Comparison of ENCODE assay signal across 18 mouse cellular contexts in genomic region chr6:87037826-87038620, GRCm38 (mm10). TPM values are rescaled to one million over a fixed set of nuclear protein-coding genes. Genes with fewer than 3 reads are reported as not detected.
DNase-seq lines count a peak whose midpoint lies in the region; ATAC-seq and TF ChIP-seq lines count a peak whose summit lies in the region.
"Had no signal": no experiment of that assay in that cellular context is flagged by ENCODE, and none has a peak within 500 bp of the region (broad histone marks: within the 10 kb centered on the region; RNA-seq: fewer than 3 reads in every experiment).

No protein-coding gene starts in this region.

- no peaks in the 10 kb centered on the region for H3K27me3 ChIP-seq in Patski
- H3K27me3 ChIP-seq: CH12.LX; embryonic facial prominence, embryonic 12.5 days; neural tube, embryonic 12.5 days had no signal

- DNase-seq in adrenal gland, adult 8-10 months: peak; percentile 54
- DNase-seq in adrenal gland, postnatal 4 days (ENCODE audit: low spot score in 2 of 2): no peak
- DNase-seq in 3134 (ENCODE audit: extremely low read depth, insufficient read length, low spot score) (peak; percentile 76), Patski (ENCODE audit: low read depth, low spot score) (no peak)
- peak; percentile 15 to 47 for DNase-seq in kidney, postnatal 25 days
- DNase-seq in left cerebral cortex, adult 2 months (ENCODE audit: extremely low spot score in 1 of 2, low spot score in 2 of 2): no peak
- no peak for DNase-seq in thymus, postnatal 10 days (ENCODE audit: low spot score in 2 of 2)
- DNase-seq in embryo, embryonic 10 days (ENCODE audit: low spot score): no peak
- DNase-seq: cerebellum, adult 18-20 months; gastrocnemius, postnatal 14 days; layer of hippocampus, postnatal 36 days; liver; right cerebral cortex, postnatal 14 days had no signal

- TF ChIP-seq CTCF in Patski (IDR thresholded peaks at IDR 0.05): no peak
- TF ChIP-seq CTCF in left cerebral cortex, adult 2 months (IDR thresholded peaks at IDR 0.05): no peak

- no peak overlapping the region for H3K27ac ChIP-seq in left cerebral cortex, adult 2 months
- H3K27ac ChIP-seq: embryonic facial prominence, embryonic 12.5 days; neural tube, embryonic 12.5 days had no signal

- no peak overlapping the region for H3K4me3 ChIP-seq in left cerebral cortex, adult 2 months
- H3K4me3 ChIP-seq: embryonic facial prominence, embryonic 12.5 days; neural tube, embryonic 12.5 days had no signal

- peak; percentile 5 for ATAC-seq in Patski
- ATAC-seq: forebrain, embryonic 16.5 days; intestine, embryonic 16.5 days had no signal

- intact Hi-C loops in left cerebral cortex, adult 2 months (cut with DNase I): no loop called here

- CTCF ChIA-PET in Patski (lab: Charles Lee): no interaction called here

- in situ Hi-C loops in Patski (cut with MboI; ENCODE audit: low pct_unique_long_range_greater_than_20kb): no loop called here

- POLR2A ChIA-PET in Patski (lab: Charles Lee): no interaction called here

RNA-seq across cellular contexts. Expression of gene Gfpt1, which starts 4.6 kb away (rescaled TPM):
- total RNA-seq in adrenal gland, adult 8-10 months (2022): 10 to 100 TPM; 53.2 to 62.5 (median 55.0) TPM
- 10 to 100 TPM; 39.8 to 42.6 TPM for total RNA-seq in adrenal gland, postnatal 4 days (2021)
- 46.1 TPM for polyA plus RNA-seq in Patski (2021)
- 10 to 100 TPM; 51.5 to 56.0 TPM for total RNA-seq in left cerebral cortex, adult 2 months (2021)

RNA-seq across cellular contexts. Expression of gene Nfu1, which starts 29.0 kb away (rescaled TPM):
- total RNA-seq in adrenal gland, adult 8-10 months (2022): 10 to 100 TPM; 75.6 to 95.8 (median 82.6) TPM
- 10 to 100 TPM; 76.2 to 82.8 TPM for total RNA-seq in adrenal gland, postnatal 4 days (2021)
- 105 TPM for polyA plus RNA-seq in Patski (2021)
- total RNA-seq in left cerebral cortex, adult 2 months (2021): 10 to 100 TPM; 56.0 to 57.2 TPM

Comparison
In these comparisons a context has a peak if more than half of its experiments do, and no peak if none do; other contexts are left out.
1. DNase-seq: peak in adrenal gland, adult 8-10 months (single experiment), 3134 (single experiment) and kidney, postnatal 25 days (2 of 2); none in adrenal gland, postnatal 4 days (0 of 2), Patski (single experiment), left cerebral cortex, adult 2 months (0 of 2), thymus, postnatal 10 days (0 of 2) and embryo, embryonic 10 days (single experiment).